8 mouse cellular contexts compared by ENCODE assay signal in genomic region chr5:128600072-128601021, GRCm38 (mm10). TPM values are rescaled to one million over a fixed set of nuclear protein-coding genes. Genes with fewer than 3 reads are reported as not detected.
DNase-seq lines count a peak whose midpoint lies in the region; ATAC-seq and TF ChIP-seq lines count a peak whose summit lies in the region.

Gene Fzd10 (plus strand): TSS chr5:128600844.

- no peak for TF ChIP-seq POLR2A in heart, adult 2 months (IDR thresholded peaks at IDR 0.05; ENCODE audit: insufficient read depth, low read depth, low read length)
- TF ChIP-seq POLR2A in embryonic fibroblast, embryonic 13.5 days (IDR thresholded peaks at IDR 0.05; ENCODE audit: low read depth, low read length): no peak

- H3K4me2 ChIP-seq in intestine, postnatal 0 days (replicated peaks; ENCODE audit: low read depth): peak within 1 kb of the TSS; percentile 86

- H3K9me3 ChIP-seq in intestine, postnatal 0 days (ENCODE audit: control insufficient read depth): no peaks in the 10 kb centered on the region

- H3K27me3 ChIP-seq in heart, adult 2 months (ENCODE audit: control insufficient read depth, insufficient read depth, low read length): peaks cover 7% of the 10 kb centered on the region
- peaks cover 64% of the 10 kb centered on the region for H3K27me3 ChIP-seq in intestine, postnatal 0 days (replicated peaks; ENCODE audit: control insufficient read depth, insufficient read depth, low read length)

- peak; percentile 39; the same call in 1 of the 2 replicates for ATAC-seq in intestine, postnatal 0 days
- no peak for ATAC-seq in erythroblast, adult 5-6 weeks (replicated peaks; ENCODE audit: low FRiP score, poor library complexity, severe bottlenecking)

- no peaks in the 10 kb centered on the region for H3K79me2 ChIP-seq in heart, adult 2 months (replicated peaks; ENCODE audit: control insufficient read depth, insufficient read depth, low read length)

- TF ChIP-seq CTCF in heart, adult 2 months (IDR thresholded peaks at IDR 0.05): no peak
- TF ChIP-seq CTCF in embryonic fibroblast, embryonic 13.5 days (IDR thresholded peaks at IDR 0.05; ENCODE audit: borderline replicate concordance, insufficient read depth, low read length): no peak
- no peak for TF ChIP-seq CTCF in intestine, postnatal 0 days (IDR thresholded peaks at IDR 0.05; ENCODE audit: low read depth)

- peak; percentile 8 to 33 for DNase-seq in heart, adult 2 months
- DNase-seq in heart, postnatal 25 days (ENCODE audit: low spot score): no peak
- DNase-seq in T-cell, adult 2 months (ENCODE audit: low spot score): peak; percentile 10
- DNase-seq in lung, postnatal 10 days: peak; percentile 73
- peak; percentile 19 for DNase-seq in right cerebral cortex, postnatal 25 days

- 1% methylated on average over 73 of the region's 73 CpGs for WGBS in heart, adult 2 months
- under 1% methylated on average over 60 of the region's 73 CpGs for WGBS in intestine, postnatal 0 days

- intact Hi-C loops in heart, adult 2 months (cut with DNase I): no loop called here
- intact Hi-C loops in heart, postnatal 25 days (cut with DNase I): no loop called here

- H3K4me1 ChIP-seq in heart, adult 2 months (ENCODE audit: control insufficient read depth, insufficient read depth, low read length): no peaks in the 10 kb centered on the region
- no peaks in the 10 kb centered on the region; the same call in 1 of the 2 replicates for H3K4me1 ChIP-seq in embryonic fibroblast, embryonic 13.5 days (ENCODE audit: control insufficient read depth, insufficient read depth, low read length)
- 0 out of 2 replicates have a peak, but pooled peaks cover 2% of the 10 kb centered on the region for H3K4me1 ChIP-seq in intestine, postnatal 0 days (replicated peaks; ENCODE audit: control insufficient read depth, insufficient read depth, low read length)

- no peak within 1 kb of the TSS for H3K27ac ChIP-seq in heart, adult 2 months
- no peak within 1 kb of the TSS for H3K27ac ChIP-seq in embryonic fibroblast, embryonic 13.5 days (ENCODE audit: insufficient read depth, low read length)
- no peak within 1 kb of the TSS for H3K27ac ChIP-seq in intestine, postnatal 0 days (ENCODE audit: low read depth, low read length)

- H3K4me3 ChIP-seq in heart, adult 2 months: peak within 1 kb of the TSS; percentile 33
- H3K4me3 ChIP-seq in embryonic fibroblast, embryonic 13.5 days (ENCODE audit: insufficient read depth, low read length): peak within 1 kb of the TSS; percentile 63
- peak within 1 kb of the TSS; percentile 63 for H3K4me3 ChIP-seq in intestine, postnatal 0 days (ENCODE audit: low read depth, low read length)

- TF ChIP-seq EP300 in heart, adult 2 months (IDR thresholded peaks at IDR 0.05; ENCODE audit: insufficient read depth, low read depth, low read length): no peak

- H3K36me3 ChIP-seq in heart, adult 2 months (ENCODE audit: control insufficient read depth, insufficient read depth, low read length): no peaks in the 10 kb centered on the region
- H3K36me3 ChIP-seq in intestine, postnatal 0 days (ENCODE audit: control insufficient read depth, insufficient read depth): no peaks in the 10 kb centered on the region

- no peak within 1 kb of the TSS for H3K9ac ChIP-seq in heart, adult 2 months (ENCODE audit: low read depth, low read length)
- 0 out of 2 replicates have a peak within 1 kb of the TSS, but pooled peaks have one; percentile 17 for H3K9ac ChIP-seq in intestine, postnatal 0 days (ENCODE audit: low read depth, low read length)

RNA-seq across cellular contexts. Expression of gene Fzd10, which starts in this region (rescaled TPM):
- total RNA-seq in heart, adult 2 months (2021): not detected
- polyA plus RNA-seq in heart, adult 2 months (2012; rRNA removed): 0.09 and 0.12 TPM in 2 replicates
- total RNA-seq in heart, postnatal 25 days (2021): under 1 TPM in 1 of 2 experiments, not detected in 1; 0.08 TPM
- 0.47 TPM in 1 of 2 replicates, not detected in the other for polyA plus RNA-seq in embryonic fibroblast, embryonic 13.5 days (2011; ENCODE audit: insufficient read length, low read depth, missing spikeins)
- polyA plus RNA-seq in intestine, postnatal 0 days (2015; fragmentation: Nextera tagmentation; extraction: Ambion mirVana): 0.16 and 0.21 TPM in 2 replicates
- total RNA-seq in erythroblast, adult 5-6 weeks (2015; ENCODE audit: low replicate concordance): not detected in 2 replicates
- not detected in 2 replicates for total RNA-seq in erythroblast, adult 5-6 weeks (2017; ENCODE audit: low replicate concordance)

Comparison
In these comparisons a context has a peak if more than half of its experiments do, and no peak if none do; other contexts are left out.
1. Peak in DNase-seq and H3K4me3 ChIP-seq in heart, adult 2 months; RNA of the gene not detected or under 1 TPM.
2. Peak in ATAC-seq, H3K4me3 ChIP-seq, H3K9ac ChIP-seq and H3K4me2 ChIP-seq in intestine, postnatal 0 days; RNA of the gene not detected or under 1 TPM.